Mouse (Mus musculus): Measurements from ENCODE around the gene Vps37b.
A peak's percentile ranks its signal among the peaks of the same experiment; 100 is the strongest.

The Vps37b gene

GRCm38 (mm10) chr5:123978131-123978530, 53.9 kb downstream of the Vps37b start:
- DNase-seq (ENCODE audit: low spot score): no peak

GRCm38 (mm10) chr5:123977231-123977630, 54.8 kb downstream of the Vps37b start:
- DNase-seq (ENCODE audit: low spot score): no peak

- no peak for DNase-seq (ENCODE audit: low spot score)
Observed at GRCm38 (mm10) chr5:123975668-123976180, 56.3 kb downstream of the Vps37b start.

DNA sequence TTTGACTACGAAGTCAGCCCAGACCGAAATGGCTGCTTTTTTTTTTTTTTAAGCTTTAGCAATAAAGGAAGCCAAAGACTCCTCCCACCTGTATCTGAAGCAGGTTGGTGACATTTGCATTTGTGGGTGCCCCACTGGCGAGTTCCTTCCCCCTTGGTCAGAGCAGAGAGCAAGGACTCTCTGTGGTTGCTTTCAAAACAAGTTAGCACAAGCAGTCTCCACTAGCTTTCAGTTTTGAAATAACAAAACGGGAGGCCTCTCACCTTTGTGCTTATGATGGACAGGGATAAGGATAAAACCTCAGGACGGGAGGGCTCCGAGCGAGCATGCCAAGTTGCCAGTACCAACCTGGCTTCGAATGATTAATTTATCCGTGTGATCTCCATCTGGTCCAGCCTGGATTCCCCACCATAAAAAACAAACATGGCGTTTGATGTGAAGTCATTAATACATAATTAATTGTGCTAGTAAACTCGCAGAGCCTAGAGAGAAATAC, 57.4 kb downstream of the Vps37b start:
- DNase-seq (ENCODE audit: low spot score): no peak

GRCm38 (mm10) chr5:123974179-123974485, 57.9 kb downstream of the Vps37b start:
- DNase-seq (ENCODE audit: low spot score): no peak

GRCm38 (mm10) chr5:123973299-123974178, 58.5 kb downstream of the Vps37b start, which contains the start of gene Hip1r:
Gene Hip1r (plus strand): TSS chr5:123973628.
- DNase-seq (ENCODE audit: low spot score): peak; percentile 77

GRCm38 (mm10) chr5:123972453-123972852, 59.6 kb downstream of the Vps37b start:
- no peak for DNase-seq (ENCODE audit: low spot score)

GRCm38 (mm10) chr5:123970576-123970975, 61.5 kb downstream of the Vps37b start:
- DNase-seq (ENCODE audit: low spot score): no peak

DNA sequence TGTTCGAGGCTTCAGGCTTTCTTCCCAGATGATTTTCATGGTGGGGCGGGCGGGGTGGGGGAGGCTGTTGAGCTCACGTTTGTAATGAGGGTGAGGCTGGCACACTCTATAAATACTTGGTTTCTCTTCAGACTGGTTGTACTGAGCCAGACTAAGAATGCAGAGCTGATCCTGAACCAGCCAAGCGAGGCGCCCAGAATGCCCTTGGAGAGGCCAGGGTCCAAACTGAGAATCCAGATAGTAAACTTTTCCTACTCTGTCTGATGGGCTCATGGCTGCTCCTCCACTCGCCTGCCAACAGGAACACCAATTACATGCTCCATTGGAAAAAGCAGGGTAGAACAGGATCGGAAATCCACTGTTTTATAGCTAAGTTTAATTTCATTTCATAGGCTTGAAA, 62.9 kb downstream of the Vps37b start:
- DNase-seq (ENCODE audit: low spot score): no peak

DNA sequence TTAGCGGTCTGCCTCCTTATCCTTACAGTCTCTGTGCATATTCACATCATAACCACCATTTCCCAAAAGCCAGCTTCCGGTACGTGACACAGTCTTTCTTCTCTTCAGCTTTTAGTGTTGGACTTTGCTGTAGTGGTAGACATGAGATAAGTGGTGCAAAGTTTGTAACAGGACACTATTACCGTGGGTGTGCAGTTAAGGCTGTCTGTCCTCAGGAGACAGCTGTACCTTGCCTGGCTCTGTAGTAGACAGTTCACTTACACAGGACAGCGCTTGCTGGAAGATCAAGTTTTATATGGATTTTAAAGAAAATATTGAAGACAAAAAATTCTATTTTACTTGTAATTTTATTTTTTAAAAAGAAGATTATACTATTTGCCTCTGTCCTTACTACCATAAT, 63.6 kb downstream of the Vps37b start:
- DNase-seq (ENCODE audit: low spot score): no peak

GRCm38 (mm10) chr5:123966759-123967158, 65.3 kb downstream of the Vps37b start:
- no peak for DNase-seq (ENCODE audit: low spot score)

DNA sequence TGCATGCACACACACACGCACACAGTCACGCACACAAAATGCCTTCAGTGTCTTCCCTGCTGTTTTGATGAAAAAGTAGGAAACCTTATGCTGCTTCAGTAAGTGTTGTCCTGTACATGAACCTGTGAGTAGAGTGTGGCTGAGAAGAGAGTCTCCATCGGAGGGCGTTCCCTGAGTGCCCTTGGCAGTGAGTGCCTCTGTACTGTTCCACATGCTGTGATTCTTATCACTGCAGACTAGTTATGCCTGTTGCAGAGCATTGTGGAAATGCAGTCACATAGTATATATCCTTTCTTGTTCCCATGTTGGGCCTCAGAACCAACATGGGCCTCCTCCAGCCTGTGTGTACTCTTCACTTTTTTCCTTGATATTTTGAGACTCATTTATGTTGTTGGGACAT, 67.9 kb downstream of the Vps37b start:
- no peak for DNase-seq (ENCODE audit: low spot score)

DNA sequence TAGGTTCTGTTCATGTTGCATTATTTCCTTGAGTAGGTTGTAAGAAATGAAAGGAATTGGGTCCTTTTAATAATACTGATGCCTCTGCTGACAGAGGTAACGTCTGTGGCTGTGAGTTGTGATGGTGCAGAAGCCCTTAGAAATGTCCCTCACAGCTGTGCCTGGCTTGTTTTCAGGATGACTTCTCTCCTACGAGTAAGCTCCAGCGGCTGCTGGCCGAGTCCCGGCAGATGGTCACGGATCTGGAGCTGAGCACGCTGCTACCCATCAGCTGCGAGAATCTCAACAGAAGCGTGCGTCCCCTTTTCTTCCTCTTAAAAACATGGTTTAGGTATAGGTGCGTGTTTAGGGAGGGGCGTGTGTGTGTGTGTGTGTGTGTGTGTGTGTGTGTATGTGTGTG, 71.0 kb downstream of the Vps37b start:
- no peak for DNase-seq (ENCODE audit: low spot score)

DNA sequence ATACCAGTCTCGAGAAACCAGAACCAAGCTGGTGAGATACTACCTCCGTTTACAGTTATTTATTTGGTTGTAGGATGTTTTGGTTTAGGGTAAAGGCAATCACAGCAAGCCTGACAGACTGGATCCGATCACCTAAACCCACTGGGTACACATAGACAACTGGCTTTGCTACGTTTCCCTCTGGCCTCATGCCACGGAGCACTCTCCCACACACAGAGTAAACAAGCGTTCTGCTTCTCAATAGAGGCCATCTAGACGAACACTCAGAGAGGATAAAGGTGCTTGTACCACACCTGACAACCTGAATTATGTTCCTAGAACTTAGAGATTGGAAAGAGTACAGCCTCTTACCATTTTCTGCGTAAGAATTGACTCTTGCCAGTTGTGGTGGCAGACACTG, 71.9 kb downstream of the Vps37b start:
- DNase-seq (ENCODE audit: low spot score): no peak

DNA sequence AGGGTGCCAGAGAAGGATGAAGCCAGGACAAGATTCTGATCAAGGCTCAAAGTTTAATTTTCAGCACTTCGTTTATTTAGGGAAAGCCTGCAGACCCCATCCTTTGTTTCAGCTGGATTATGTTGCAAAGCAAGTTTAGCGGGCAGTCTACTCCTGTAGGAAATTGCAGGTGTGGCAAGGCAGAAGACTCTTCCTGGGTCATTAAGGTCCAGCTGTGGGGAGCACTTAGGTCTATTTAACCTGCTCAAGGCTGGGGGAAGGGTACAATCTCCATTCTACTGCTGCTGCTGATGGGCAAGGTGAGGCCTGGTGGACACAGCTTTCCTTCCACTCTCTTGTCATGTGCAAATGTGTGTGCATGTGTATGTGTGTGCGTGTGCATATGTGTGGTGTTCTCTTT, 73.1 kb downstream of the Vps37b start:
- no peak for DNase-seq (ENCODE audit: low spot score)

- no peak for DNase-seq (ENCODE audit: low spot score)
Observed at GRCm38 (mm10) chr5:123957213-123957612, 74.9 kb downstream of the Vps37b start.

Data from urinary bladder, postnatal 25 days (tissue).